Mouse (Mus musculus) v-Abl transformed pro-B cells (cell line): ENCODE results near the gene Cd4.

Source experiments
- in situ Hi-C, 2 experiments: fragments of 400-800 bp; cut with MboI; formaldehyde crosslinking; loops; one replicate each; pipeline ENCODE4 v1.15.1; 2025; ENCODE audit not compliant: unreplicated experiment in 2 of 2

The Cd4 gene

GRCm38 (mm10) chr6:124828101-124828592 is 59.9 kb downstream of the Cd4 start:
- in situ Hi-C loops: no loop called here

- in situ Hi-C loops: no loop called here
These were observed 66.0 kb downstream of the Cd4 start for GRCm38 (mm10) chr6:124822049-124822448.

GRCm38 (mm10) chr6:124820891-124821290 is 67.1 kb downstream of the Cd4 start:
- in situ Hi-C loops: no loop called here

GRCm38 (mm10) chr6:124817971-124818370 is 70.0 kb downstream of the Cd4 start:
- in situ Hi-C loops: no loop called here

- in situ Hi-C loops: no loop called here
These were observed 70.5 kb downstream of the Cd4 start for GRCm38 (mm10) chr6:124817563-124817962.

GRCm38 (mm10) chr6:124817125-124817524 is 70.9 kb downstream of the Cd4 start:
- in situ Hi-C loops: no loop called here

GRCm38 (mm10) chr6:124816611-124817010 is 71.4 kb downstream of the Cd4 start:
- in situ Hi-C loops: no loop called here

GRCm38 (mm10) chr6:124814858-124815774 is 72.9 kb downstream of the Cd4 start:
- in situ Hi-C loops: no loop called here
